Mouse (Mus musculus) liver, postnatal 0 days (tissue): ENCODE measurements around the gene Sema3a.

ENCODE experiments used
- CTCF ChIP-seq: sonication (generic); IDR thresholded peaks from 2 replicates; pipeline ENCODE4 v1.5.1; 2016; ENCODE audit warnings: antibody characterized with exemption, low read depth
- EP300 ChIP-seq: IDR thresholded peaks from 2 replicates; pipeline ENCODE4 v1.6.1; 2016; ENCODE audit warnings: antibody characterized with exemption, low read depth, mild to moderate bottlenecking

DNA sequence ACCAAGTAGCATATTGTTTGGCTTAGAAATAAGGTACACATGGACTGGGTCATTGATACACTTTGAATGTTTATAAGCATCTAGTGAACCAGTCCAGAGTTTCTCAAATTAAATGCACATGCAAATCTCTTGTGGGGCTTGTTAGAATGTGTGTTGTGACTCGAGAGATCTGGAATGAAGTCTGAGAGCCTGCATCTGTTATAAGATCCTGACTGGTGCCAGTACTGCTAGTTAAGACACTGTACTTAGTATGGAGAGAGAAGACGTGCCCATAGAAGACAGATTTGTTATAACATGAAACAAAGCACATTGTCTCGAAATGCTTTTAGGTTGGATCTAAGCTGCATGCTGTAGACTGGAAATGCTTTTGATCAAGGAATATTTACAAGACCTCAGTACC is 511.0 kb downstream of the Sema3a start:
- TF ChIP-seq CTCF (no peak), EP300 (no peak)
